Mouse (Mus musculus) thymus, postnatal 25 days (tissue): ENCODE data around the gene Vps45.
"Not testable (repeated sequence)": the region's sequence is repeated elsewhere in the genome, so short reads cannot be mapped to it uniquely, and the experiment has no call there.

Source experiments
- DNase-seq: peaks from one replicate; pipeline ENCODE4 v3.0.0; 2022

Gene Vps45

DNA sequence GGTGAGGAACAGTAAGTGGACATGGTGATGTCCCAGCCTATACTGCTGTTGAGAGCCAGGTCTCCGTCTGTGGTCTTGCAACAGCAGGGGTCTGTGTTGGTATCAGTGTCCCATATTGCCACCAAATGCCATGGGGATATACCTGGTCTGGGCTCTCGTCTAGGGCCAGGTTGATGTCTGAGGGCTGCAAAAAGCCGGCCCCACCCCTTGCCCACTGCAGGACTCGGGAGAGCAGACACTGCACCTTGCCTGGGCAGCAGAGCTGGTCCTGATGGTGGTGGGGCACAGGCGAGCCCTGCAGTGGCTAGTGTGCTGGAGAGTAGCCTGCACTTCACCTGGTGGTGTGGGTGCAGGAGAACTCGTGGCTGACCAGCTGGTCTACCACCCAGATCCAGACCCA, 19.8 kb upstream of the Vps45 start:
- DNase-seq = no peak

DNA sequence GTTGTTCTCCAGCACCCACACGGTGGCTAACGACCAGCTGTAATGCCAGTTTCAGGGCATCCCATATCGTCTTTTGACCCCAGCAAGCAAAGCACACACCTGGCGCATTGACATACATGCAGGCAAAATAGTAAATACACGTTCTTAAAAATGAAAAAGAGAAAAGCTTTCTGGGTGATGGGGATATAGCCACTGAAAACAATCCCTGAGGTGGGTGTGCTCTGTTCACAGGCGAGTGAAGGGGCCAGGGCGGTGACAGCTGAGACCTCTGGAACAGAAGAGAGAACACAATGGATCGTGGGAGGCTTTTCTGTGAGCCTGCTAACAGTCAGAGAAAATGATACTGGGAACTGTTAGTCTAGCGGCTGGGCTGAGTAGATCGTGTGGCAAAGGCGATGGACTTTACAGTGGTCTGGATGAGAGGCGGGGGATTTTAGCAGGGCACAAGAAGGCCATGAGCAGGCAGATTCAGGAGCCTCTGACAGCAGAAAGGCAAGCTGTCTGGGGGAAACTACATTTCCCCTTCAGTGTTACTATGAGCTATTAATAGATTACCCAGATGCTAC, 14.7 kb upstream of the Vps45 start:
- DNase-seq = no peak

DNA sequence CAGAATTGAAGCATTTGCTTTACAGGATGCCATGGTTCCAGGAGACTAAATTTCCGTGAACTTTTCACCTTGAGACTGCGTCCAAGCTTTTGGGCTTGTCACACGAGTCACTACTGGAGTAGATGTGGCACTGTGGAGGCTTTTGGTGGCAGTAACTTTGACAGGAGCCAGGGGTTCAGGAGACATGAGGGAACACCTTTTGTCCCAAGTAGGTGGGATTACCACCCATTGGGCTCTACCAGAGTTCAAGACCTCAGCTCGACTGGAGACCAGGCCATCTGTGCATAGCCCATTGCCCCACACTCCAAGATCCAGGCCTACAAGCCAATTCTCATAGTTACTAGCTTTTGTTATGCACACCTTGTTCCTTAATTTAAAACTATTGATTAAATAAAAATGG, 12.0 kb upstream of the Vps45 start:
- DNase-seq = no peak

DNA sequence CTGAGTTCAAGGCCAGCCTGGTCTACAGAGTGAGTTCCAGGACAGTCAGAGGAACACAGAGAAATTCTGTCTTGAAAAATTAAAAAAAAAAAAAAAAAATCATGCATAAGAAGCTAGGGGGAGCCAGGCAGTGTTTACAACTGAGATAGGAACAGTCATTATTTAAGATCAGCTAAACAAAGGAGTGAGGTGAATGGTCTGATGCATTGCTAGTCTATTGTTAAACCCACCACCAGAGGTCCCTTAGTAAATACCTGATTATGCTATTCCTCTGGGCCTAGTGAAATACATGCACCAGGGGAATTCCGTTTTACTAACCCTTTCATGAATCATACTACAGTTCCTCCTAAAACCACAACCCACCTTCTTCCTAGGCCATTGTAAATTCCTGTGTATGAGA, 11.3 kb upstream of the Vps45 start:
- DNase-seq = no peak

DNA sequence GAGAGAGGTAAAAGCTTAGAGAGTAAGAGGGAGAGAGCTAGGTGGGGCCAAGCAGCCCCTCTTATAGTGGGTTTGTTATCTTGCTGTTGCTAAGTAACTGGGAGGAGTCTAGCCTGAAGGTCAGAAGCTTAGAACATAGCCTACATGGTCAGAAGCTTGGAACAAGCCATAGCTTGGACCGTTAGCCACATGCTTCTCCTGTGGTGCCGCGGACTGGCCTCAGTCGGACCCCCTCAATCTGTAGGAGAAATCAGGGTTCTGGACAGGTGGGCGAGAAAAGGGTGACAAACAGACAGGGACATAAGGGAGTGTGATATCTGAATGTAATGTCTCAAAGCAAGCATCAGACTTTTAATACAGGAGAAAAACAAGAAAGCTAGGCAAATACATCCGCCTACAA, 10.8 kb upstream of the Vps45 start:
- no peak for DNase-seq

DNA sequence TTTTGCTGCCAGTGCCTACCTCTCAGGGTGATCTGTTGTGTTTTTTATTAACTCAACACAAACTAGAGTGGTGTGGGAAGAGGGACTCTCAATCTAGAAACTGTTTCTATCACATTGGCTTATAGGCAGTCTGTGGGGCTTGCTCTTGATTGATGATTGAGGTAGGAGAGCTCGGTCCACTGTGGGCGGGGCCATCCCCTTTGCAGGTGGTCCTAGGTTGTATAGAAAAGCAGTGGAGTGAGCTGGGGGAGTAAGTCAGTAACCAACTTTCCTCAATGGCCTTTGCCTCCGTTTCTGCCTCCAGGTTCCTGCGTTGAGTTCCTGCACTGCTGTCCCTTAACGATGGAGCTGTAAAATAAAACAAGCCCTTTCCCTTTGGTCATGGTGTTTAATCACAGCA, 8.5 kb upstream of the Vps45 start:
- no peak for DNase-seq

DNA sequence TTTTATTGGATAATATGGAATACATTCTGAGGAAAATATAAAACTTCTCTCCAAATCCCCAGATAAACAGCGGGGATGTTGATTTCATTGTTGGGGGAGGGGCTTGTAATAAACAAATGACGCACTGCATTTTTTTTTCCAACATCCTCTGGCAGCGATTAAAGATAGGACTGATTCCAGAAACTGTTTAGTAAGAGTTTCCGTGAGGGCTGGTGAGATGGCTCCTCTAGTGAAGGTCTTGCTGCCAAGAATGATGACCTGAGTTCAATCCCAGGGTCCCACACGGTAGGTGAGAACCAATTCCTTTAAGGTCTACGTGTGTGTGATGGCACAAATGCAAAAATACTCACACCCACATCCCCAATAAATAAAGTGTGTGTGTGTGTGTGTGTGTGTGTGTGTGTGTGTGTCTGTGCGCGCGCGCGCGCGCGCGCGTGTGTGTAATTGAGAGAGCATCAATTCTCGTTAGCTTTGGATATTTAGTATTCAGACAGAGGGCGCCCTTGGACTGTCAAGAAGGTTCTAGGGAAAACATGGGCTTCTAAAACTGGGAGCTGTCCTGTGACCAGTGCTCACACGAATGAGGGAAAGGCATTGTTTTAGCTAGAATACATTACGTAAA, 7.6 kb upstream of the Vps45 start:
- peak; percentile 26 for DNase-seq

DNA sequence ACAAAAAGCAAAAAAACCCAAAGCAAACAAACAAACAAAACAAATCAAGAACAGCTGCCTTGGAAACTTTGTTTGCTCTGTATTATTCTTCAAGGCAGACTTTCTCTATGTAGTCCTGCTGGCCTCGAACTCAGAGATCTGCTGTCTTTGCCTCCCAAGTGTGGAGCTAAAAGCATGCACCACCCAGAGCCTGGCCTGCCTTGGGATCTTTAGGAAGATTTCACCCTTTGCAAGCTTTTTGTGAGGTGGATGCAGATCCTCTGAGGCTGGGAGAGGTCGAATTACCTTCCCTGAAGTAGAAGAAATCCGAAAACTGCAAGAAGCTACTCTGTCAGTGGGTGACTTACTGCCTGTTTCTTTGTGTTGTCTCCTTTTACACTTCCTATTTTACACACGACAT, 6.9 kb upstream of the Vps45 start:
- DNase-seq = no peak

DNA sequence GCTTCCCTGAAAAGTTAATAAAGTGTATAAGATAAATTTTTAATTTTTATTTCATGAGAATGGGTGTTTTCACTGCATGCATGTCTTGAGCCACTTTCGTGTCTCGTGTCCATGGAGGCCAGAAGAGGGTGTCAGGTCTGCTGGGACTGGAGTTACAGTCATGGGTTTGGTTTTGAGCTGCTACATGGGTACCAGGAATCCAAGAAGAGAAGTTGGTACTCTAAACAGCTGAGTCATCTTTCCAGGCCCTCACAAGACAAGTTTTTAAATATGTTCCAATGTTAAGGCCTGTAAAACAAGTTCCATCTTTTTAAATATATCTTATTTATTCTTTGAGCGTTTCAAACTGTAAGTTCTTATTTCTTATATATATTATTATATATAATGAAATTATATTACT, 6.0 kb upstream of the Vps45 start:
- DNase-seq = no peak

DNA sequence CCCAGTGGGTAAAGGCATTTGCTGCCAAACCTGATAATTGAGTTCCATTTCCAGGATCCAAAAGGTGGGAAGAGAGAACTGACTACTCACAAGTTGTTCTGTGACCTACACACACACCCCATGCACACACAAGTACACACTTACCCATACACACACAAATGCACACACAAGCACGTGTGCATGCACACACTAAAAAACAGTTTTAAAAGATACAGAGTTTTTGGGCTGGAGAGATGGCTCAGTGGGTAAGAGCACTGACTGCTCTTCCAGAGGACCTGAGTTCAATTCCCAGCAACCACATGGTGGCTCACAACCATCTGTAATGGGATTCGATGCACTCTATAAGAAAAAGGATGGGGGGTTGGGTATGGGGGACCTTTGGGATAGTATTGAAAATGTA, 5.0 kb upstream of the Vps45 start:
- DNase-seq = no peak

DNA sequence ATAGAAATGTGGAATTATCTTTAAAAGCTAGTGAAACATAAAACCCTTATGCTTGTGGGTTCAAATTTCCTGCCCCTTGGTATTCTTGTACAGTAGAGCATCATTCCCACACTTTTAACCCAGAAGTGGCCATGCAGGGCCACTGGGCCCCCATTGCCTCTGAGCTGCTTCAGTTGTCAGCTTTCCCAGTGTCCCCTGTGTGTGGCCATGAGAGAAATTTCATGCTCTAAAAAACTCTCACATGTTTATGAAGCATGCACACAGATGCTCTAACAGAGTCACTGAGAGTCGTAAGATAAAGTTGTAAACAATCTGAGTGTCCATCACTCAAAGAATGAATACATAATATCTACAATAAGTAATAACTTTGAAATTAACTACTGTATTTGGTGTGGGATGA, 1.9 kb upstream of the Vps45 start:
- no peak for DNase-seq

DNA sequence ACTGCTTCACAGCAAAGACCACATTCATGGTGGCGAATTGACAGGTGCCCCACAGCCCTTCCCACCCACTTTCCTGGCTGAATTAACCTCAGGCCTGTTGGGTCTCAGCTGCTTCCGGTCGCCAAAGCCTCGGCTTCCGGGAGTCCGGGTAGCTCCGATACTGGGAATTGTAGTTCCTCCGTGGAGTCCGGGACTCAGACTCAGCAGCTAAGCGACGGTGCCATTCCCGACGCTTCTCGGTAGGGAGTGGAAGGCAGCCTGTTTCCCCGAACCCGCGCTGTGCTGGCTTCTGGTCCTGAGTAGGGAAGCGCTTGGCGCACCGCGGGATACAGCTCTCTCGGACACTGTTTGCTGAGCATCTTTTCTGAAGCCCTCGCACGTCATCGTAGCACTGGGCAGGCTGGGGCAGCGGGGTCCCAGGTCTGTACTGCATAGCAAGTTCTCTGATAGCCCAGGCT, 490 bp downstream of the Vps45 start:
- peak; percentile 83 for DNase-seq

DNA sequence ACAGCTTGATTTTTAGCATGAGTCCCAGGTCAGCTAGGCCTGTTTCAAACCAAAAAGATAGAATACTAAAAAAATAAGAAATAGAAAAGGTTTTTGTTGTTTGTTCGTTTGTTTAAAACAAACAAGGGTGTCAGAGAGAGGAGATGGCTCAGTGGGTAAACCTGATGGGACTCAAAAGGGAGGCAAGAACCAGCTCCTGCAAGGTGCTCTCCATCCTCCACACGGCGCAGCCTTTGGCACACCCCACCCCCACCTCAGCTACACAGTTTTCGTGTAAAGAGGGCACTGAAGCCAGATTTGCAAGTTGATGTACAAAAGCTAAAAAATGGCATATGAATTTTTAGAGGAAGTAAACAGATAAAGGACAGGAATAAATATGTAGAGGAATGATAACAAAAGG, 2.2 kb downstream of the Vps45 start:
- no peak for DNase-seq

DNA sequence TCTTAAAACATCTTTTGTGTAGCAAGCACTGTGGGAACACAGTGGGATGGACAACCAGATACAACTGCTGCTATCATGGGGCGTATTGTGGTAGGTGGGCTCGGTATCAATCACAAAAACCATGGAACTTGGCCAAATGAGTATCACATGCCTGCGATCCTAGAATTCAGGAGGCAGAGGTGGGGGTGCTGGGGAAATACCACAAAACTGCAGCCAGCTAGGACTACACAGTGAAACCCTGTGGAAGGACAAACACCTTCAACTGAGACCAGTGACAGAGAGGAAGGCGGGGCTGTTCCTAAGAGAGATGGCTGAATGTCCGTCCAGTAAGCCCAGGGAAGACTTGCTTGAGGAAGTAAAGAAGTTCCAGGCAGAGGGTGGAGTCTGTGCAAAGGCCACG, 3.0 kb downstream of the Vps45 start:
- no peak for DNase-seq

DNA sequence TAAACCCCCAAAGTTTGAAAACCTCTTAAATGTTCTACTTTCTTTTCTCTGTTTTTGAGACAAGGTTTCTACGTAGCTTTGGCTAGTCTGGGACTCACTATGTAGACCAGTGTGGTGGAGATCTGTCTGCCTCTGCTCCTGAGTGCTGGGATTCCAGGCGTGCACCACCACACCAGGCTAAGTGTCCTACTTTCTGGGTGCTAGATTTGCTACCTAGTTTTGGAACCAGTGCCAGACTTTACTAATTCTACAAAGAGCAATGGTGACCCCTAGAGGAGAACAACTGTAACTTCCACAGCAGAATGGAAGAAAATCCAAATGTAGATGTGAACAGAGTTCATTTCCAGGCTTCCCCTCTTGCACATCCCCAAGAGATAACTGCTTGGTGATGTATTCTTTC, 6.4 kb downstream of the Vps45 start:
- peak; percentile 38 for DNase-seq

DNA sequence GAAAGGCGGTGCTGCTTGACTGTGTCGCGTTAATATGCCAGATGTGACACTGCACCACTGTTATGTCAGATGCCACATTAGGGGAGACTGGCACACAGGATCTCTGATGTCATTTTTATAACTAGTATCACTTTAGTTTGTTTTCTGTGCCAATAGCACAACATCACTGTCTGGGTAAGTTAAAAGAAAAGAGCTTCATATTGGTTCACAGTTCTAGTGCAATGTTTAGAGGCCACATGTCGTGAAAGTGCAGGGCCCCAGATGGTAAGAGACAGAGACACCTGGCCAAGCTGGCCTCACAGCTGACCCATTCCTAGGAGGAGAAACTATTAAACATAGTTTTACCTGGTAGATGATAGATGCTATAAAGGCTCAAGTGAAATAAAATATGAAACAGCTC, 7.1 kb downstream of the Vps45 start:
- DNase-seq = no peak

DNA sequence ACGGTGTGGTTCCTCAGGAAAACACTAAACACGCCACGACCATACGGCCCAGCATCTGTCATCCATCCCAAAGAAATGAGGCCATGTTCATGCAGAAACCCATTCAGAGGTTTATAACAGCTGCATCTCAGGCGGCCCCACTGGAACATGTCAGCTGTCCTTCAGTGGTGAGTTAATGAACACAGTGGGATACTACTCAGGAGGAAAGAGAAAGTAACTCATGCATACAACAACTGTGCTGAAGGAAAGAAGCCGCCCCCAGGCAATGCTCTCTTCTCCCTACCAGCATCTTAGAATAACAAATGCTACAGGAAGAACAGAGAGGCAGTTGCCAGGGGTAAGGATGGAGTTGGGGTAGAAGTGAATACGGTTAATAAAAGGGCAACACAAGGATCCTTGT, 7.5 kb downstream of the Vps45 start:
- no peak for DNase-seq

DNA sequence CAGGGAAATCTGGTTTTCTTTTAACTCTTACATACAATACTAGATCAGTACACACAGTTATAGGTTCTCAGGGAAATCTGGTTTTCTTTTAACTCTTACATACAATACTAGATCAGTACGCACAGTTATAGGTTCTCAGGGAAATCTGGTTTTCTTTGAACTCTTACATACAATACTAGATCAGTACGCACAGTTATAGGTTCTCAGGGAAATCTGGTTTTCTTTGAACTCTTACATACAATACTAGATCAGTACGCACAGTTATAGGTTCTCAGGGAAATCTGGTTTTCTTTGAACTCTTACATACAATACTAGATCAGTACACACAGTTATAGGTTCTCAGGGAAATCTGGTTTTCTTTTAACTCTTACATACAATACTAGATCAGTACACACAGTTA, 13.7 kb downstream of the Vps45 start:
- DNase-seq = not testable (repeated sequence)

DNA sequence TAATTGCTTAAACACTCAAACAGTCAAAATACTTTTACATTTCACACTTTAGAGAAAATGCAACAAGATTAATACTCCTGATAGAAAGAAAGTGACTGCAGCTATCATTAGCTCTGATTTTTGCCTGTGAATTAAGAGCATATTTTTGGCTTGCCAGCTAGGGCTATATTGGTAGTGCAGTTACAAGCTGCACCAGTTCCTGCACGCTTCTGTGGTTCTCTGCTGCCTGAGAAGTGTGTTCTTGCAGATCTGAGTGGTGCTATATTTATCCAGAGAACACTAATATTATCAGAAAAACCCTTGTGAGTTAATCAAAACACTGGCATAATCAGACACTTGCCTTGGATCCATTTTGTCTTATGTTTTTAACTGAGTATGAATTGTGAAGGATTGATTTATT, 15.2 kb downstream of the Vps45 start:
- DNase-seq = no peak

DNA sequence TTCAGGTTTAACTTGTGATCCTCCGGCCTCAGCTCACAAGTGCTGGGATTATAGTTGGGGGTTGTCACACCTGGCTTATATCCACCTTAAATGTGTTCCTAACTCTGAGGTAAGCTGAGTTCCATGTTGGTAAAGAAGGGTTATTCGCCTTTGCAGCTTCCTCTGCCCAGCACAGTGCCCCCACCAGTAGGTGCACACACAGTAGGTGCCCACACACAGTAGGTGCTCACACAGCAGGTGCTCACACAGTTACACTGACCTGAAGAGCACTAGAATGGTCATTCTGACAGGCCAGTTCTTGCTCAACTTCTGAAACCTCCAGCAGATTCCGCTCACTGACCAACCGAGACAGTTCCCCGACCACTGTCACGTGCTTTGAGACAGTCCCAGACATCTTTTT, 17.2 kb downstream of the Vps45 start:
- DNase-seq = no peak

DNA sequence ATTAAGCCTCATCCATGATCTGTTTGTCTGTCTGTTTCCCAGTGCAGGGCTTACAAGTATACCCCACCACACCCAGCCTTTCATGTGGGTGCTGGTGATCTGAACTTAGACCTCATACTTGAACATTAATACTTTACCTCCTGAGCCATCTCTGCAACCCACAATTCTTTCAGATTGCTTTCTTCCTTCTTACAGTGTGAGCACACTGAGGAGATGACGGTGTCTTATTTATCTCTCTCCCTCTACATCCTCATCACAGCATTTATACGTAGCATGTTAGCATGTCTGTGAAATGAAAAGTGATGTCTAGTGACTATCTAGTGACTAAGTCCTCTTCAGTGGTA, 17.6 kb downstream of the Vps45 start:
- DNase-seq = peak; percentile 40

DNA sequence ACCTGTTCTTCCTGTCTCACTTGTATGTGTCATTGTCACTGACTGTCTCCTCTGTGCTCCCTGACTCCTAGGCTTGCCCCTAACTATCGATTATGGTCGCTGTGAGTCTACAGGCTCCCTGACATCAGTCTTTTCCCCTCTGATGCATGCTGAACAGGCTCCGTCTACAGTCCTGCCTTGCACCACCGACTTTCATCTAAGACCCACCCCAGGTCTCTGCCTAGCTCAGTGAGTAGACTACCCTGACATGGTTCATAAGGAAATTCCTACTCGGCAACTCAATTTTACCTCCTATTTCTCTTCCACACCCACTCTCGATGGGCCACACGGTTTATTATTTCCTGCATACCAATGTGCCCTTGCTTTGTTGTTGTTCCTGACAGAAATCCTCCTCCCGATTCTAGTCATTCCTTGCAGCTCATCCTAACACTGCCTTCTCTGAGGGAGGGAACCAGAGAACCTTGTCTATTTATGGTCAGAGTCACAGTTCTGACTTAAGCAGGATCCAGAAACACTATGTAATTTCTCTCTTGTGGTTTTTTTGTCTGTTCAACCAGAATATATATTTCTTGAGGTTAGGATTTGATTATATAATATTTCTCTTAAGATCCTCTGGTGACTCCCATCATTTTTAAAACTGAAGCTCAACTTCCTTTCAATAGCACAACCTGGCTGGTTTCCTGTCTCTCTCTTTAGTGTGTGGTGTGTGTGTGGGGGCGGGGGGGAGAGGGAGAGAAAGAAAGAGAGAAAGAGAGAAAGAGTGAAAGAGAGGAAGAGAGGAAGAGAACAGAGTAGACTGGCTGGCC, 18.2 kb downstream of the Vps45 start:
- DNase-seq = no peak

DNA sequence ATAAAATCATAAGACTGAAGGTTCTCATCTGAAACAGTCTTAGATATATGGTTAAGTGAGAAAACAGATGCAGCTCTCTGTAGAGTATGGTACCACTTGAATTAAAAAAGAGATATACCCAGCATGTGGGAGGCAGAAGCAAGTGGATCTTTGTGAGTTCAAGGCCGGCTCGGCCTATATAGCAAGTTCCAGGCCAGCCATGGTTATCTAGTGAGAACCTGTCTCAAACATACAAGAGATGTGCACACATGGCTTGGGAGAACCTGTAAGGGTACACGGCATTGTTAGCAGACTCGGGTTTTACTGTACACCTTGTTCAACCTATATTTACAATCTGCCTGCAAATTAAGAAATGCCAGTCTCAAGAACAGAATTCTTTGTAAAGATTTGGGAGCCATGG, 19.4 kb downstream of the Vps45 start:
- DNase-seq = no peak

DNA sequence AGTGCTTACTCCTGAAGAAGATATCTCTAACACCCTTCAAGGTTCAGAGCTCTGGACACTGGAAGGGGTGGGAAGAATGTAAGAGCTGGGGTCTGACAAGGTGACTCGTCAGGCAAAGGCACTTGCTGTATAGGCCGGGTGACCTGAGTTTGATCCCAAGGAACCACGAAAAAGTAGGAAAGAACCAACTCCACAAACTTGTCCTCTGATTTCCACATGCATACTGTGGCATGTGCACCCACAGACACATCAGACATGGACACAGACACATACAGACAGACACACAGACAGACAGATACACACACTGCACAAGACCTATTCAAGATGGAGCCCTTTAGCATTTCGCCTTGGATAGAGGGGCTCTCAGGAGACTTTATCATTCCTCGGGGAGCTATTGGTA, 20.1 kb downstream of the Vps45 start:
- DNase-seq = no peak

DNA sequence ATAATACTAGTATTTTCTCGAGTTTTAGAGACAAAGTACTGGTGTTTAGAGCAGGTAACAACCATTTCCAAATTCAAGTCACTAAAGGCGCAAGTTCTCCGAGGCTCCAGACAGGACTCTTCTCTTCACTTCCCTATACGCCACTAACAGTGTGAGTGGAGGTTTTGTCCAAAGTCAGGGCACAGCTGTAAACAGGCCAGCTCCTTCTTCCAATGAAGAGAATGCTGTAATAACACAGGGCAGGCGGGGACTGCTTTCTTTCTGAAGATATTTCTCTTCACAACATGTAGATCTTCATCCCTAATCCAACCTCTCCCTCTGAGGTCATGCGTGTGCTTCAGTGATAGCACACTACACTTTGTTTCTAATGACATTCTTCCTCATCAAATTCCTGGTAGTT, 21.5 kb downstream of the Vps45 start:
- no peak for DNase-seq
